Mouse (Mus musculus) kidney, adult 11 months (tissue): ENCODE measurements around the gene Gm3424.
"Not testable (repeated sequence)": the region's sequence is repeated elsewhere in the genome, so short reads cannot be mapped to it uniquely, and the experiment has no call there.

Source experiments
- DNase-seq: peaks from one replicate; pipeline ENCODE4 v3.0.0; 2022

The Gm3424 gene

DNA sequence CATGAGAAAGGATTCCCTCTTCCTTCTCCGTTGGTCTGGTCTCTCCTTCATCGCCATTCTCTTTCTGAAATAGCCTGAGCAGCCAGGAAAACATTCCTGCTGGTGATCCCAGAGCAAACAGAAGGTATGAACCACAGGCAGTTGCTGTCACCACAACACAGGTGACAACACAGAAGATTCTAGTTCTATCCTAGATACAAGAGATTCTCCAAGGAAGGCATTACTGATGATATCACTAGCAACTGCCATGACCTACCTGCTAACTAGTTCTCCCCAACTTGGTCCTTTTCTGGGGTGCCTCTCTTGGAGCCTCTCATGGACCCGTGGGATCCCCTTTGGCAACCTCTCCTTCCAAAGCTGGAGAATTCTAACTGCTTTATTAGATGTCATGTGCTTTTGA, at the start of gene Gm3424:
Gm3424 (minus strand) TSS at position 101 of the 400 bp plus-strand sequence.
- not testable (repeated sequence) for DNase-seq

DNA sequence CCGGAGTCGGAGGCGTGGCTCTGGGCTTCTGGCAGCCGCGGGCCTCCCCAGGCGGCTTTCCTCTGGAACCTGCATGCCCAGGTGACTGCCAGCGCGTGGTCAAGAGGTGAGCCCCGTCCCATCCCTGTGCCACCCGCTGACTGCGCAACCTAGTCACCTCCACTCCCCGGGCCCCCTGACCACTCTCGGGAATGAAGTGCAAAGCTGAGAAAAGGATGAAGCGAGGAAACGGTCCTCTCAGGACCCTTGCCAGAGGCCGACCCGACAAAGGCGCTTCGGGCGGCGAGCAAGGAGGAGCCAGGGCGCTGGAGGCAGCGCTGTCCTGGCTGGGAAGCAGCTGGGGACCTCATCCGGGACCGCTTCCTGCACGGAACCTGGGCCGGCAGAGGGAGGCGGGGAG, 49.7 kb upstream of the Gm3424 start:
- DNase-seq = not testable (repeated sequence)

DNA sequence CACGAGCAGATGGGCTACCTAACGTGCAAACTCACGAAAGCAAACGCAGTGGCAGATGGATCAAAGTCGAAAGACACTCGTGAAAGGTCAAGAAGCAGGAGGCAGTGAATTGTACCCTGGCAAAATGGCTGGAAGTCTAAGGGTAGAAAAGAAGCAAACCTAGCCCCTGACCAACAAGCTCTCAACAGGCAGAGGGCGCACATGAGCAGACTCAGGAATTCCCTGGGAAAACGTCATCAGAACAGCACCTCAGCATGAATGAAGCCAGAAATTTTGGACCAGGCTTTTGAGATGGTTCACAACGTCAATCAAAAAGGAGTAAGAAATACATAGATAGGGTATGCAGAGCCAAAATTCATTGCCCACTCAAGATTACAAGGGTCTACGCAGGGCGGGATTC, 49.0 kb upstream of the Gm3424 start:
- not testable (repeated sequence) for DNase-seq

DNA sequence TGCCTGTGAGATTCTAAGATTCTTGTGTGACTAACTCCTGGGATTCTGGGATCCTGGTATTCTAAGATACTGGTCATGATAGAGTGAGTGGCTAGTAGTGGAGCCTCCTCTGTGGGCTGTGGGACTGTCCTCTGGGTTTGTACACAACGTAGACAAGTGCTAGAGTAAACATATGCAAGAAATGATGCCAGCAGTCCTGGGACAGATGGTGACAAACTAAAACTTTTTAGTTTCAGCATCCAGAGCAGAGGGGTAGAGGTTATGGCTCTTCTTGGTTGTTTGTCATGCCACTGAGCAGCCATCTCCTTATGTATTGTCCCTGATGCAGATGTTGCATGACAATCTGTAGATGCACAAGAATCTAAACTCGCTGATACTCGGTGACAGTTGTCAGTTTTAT, 25.8 kb upstream of the Gm3424 start:
- DNase-seq = not testable (repeated sequence)

DNA sequence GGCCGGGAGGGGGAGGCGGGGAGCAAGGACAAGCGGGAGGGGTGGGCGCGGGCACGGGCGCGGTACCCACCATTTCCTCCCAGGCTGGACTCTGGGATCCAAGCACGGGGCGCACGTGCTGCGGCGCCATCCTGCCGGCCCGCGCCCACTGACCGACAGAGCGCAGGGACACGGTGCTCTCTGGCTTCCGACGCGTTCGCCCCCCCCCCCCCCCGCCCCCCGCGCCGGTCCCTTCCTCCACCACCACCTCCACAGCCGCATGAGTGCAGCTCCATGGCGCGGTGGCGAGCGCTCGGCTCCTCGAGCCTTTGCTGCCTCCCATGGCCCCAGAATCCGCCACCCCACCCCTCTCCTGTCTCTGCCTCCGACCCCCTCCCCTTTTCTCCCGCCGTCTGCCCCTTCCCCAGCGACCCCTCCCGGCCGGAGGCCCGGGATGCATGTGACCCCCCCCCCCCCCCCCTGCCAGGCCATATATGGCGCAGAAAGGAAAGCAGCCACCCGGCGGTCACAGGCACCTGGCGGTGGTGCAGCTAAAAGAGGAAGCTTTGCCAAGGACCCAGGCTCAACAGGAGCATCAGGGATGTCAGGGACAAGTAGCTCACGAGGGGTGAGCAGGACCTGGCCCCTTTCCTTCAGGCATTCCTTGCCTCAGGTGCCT, 17.3 kb downstream of the Gm3424 start:
- DNase-seq = not testable (repeated sequence)

DNA sequence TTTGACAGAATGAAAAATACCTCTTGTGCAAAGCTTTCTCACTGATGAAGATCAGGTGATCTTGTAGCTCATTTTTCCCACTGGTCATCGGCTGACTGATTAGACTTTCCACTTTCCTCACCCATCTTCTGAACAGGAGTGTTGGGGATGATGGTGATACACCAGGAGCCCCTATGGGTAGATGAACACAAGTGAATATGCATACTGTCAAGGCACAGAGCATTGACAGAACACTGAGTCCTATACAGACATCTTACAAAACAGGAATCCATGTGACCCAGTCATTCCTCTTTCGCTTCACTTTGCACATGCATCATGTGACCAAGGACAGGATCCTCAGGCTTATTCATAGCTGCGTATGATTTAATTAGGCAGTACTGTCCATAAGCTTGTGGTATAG, 22.2 kb downstream of the Gm3424 start, which contains the start of gene Gm3383:
Gm3383 (minus strand) TSS at position 101 of the 400 bp plus-strand sequence.
- not testable (repeated sequence) for DNase-seq
